Mouse (Mus musculus) megakaryocyte-erythroid progenitor cell, adult 5 weeks (primary cell): ENCODE measurements around the gene Ier5. TPM values are rescaled to one million over a fixed set of nuclear protein-coding genes. Genes with fewer than 3 reads are reported as not detected.

Experiments used
- polyA plus RNA-seq: library from polyadenylated mRNA; stranded (reverse); fragments of >175 nt; gene quantifications from 2 replicates; pipeline ENCODE4 v1.2.3, GENCODE M21; 2012

The Ier5 gene
- polyA plus RNA-seq, result 48.7 and 73.9 TPM in 2 replicates

DNA sequence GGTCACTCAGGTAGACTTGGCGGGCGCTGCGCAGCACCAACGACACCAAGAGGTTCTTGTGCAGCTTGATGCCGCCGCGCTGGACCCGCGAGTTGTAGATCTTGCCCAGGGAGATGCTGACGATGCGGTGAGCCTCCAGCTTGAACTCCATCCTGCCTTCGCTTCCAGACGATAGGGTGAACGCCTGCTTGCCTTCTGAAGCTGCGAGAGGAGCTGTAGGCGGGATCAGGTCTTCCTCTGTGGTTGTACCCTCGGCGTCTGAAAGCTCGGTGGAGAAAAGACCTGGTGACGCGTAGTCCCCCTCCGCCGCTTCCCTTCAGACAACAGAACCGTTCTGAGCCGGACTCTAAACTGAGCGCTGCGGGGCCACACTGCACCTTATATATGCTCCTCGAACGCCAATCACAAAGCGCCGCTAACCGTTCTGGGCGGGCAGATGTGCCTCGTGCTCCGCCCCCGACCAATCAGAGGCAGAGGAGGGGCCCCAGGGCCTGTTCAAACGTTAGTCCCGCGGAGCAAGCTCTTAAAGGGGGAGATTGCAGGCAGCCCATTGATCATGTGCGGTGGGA, at the start of gene Ier5:
Gene Ier5, minus strand, starts transcription at position 357 of the 569 bp plus-strand sequence.

DNA sequence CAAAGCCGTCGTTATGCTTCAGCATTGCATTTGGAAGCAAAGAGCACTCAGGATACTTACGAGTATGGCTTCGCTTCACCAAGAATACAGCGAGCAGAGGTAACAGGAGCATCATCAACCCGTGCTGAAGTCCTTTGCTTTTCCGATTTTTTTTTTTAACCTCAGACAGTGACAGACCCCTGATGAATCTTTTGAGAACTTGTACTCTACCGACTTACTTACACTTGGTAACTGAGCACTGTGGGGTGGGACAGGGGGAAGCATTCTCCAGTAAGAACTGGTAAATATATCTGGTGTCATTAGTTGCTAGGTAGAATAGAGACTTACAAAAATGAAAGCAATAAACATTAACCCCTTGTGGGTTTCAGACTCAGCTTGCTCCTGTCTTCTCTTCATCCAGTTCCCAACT, 47.1 kb upstream of the Ier5 start, which contains the start of gene Mr1:
Gene Mr1, minus strand, starts transcription at position 243 of the 409 bp plus-strand sequence.

Other genes with a start within 250 kb of the Ier5 start
- gene Cacna1e, start 215.1 kb downstream of the Ier5 start, polyA plus RNA-seq, result 0.32 and 0.40 TPM in 2 replicates
- 0.34 and 0.67 TPM in 2 replicates for gene Mr1, start 47.2 kb upstream of the Ier5 start, polyA plus RNA-seq
- 82.3 and 91.7 TPM in 2 replicates for gene Stx6, start 59.1 kb upstream of the Ier5 start, polyA plus RNA-seq
- gene BC034090, start 144.8 kb upstream of the Ier5 start, polyA plus RNA-seq, result 0.37 and 0.49 TPM in 2 replicates